Mouse (Mus musculus): Measurements from ENCODE around the gene Trip12.

DNA sequence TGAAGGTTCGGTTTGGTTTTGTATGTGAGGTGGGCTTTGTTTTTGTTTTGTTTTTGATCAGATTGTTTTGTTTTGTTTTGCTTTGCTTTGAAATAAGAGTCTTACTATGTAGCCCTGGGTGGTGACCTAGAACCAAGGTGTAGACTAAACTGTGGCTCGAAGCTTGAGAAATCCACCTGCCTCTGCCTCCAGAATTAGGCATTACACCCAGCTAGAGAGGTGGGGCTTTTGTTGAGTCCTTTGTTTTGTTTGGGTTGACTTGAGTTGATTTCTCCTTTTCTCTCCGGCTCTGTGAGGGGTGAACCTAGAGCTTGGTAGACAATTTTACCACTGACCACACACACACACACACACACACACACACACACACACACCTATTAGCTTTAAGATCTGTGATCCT is 745 bp upstream of the Trip12 start:
- no peak for TF ChIP-seq POLR2A (IDR thresholded peaks at IDR 0.05; ENCODE audit: low read depth, low read length)
- no peak for TF ChIP-seq CTCF (IDR thresholded peaks at IDR 0.05; ENCODE audit: extremely low read depth, insufficient read depth, insufficient read length, insufficient replicate concordance)

Data from spleen, adult 2 months (tissue).